Mouse (Mus musculus) CH12.LX (cell line): ENCODE measurements around the gene Klhl7. TPM values are rescaled to one million over a fixed set of nuclear protein-coding genes. Genes with fewer than 3 reads are reported as not detected.

Experiments used
- DNase-seq: peaks from one replicate; pipeline ENCODE4 v3.0.0-alpha.2; 2013; ENCODE audit errors: extremely low read depth
- H3K27ac ChIP-seq: 2 replicates; pipeline ENCODE4 v1.5.1; 2012; ENCODE audit warnings: low read depth, mild to moderate bottlenecking, control low read depth, moderate library complexity; ENCODE audit not compliant: insufficient read depth
- H3K27me3 ChIP-seq: replicated peaks from 2 replicates; pipeline ENCODE3; 2012; ENCODE audit warnings: inconsistent platforms
- H3K36me3 ChIP-seq, 2 experiments: replicated peaks in 1 of 2; 2 replicates each; pipeline versions ENCODE3 to v1.6.1; 2012; ENCODE audit warnings: inconsistent platforms in 1 of 2, low read length in 1 of 2, mild to moderate bottlenecking in 1 of 2, mixed read lengths in 1 of 2, moderate library complexity in 1 of 2; ENCODE audit not compliant: control insufficient read depth in 1 of 2, insufficient read depth in 1 of 2
- H3K4me1 ChIP-seq, 2 experiments: 2 replicates each; pipeline ENCODE4 v1.6.1; 2012; ENCODE audit warnings: inconsistent platforms in 1 of 2, moderate library complexity in 1 of 2; ENCODE audit not compliant: insufficient read depth in 2 of 2, control insufficient read depth in 1 of 2
- H3K4me2 ChIP-seq: 2 replicates; pipeline ENCODE4 v1.6.1; 2012; ENCODE audit warnings: low read depth, mild to moderate bottlenecking, control low read depth; ENCODE audit not compliant: poor library complexity, insufficient read depth, severe bottlenecking
- H3K4me3 ChIP-seq, 3 experiments: fragments of 150-350 bp in 1 of 3; sonication (generic) in 1 of 3; replicated peaks in 1 of 3; 2 replicates each; pipeline versions ENCODE3 to v1.5.1; 2011 to 2012; ENCODE audit warnings: low read depth in 2 of 3, low read length in 2 of 3, mild to moderate bottlenecking in 2 of 3, moderate library complexity in 2 of 3, control low read depth in 1 of 3, improper control_type of control experiment in 1 of 3, inconsistent platforms in 1 of 3, mixed read lengths in 1 of 3; ENCODE audit not compliant: poor library complexity in 1 of 3
- H3K79me2 ChIP-seq: replicated peaks from 2 replicates; pipeline ENCODE4 v1.6.1; 2012; ENCODE audit warnings: mild to moderate bottlenecking, moderate library complexity; ENCODE audit not compliant: control insufficient read depth, poor library complexity, insufficient read depth, severe bottlenecking; ENCODE audit errors: extremely low read depth
- H3K9ac ChIP-seq: 2 replicates; pipeline ENCODE4 v1.6.1; 2012; ENCODE audit warnings: low read depth, mild to moderate bottlenecking, control low read depth, moderate library complexity; ENCODE audit not compliant: insufficient read depth
- H3K9me3 ChIP-seq: replicated peaks from 2 replicates; pipeline ENCODE3; 2012; ENCODE audit warnings: low read length, inconsistent platforms, mixed read lengths
- BHLHE40 ChIP-seq: IDR thresholded peaks from 2 replicates; pipeline ENCODE4 v1.6.1; 2011; ENCODE audit warnings: mild to moderate bottlenecking, low read depth, low read length, improper control_type of control experiment
- CHD2 ChIP-seq: IDR thresholded peaks from 2 replicates; pipeline ENCODE4 v1.6.1; 2011; ENCODE audit warnings: low read length, improper control_type of control experiment
- CTCF ChIP-seq, 2 experiments: IDR thresholded peaks in 1 of 2; conservative IDR thresholded peaks in 1 of 2; 2 replicates each; pipeline ENCODE4 v1.5.1; 2011 to 2012; ENCODE audit warnings: low read depth in 2 of 2, low read length in 2 of 2, improper control_type of control experiment in 1 of 2, inconsistent platforms in 1 of 2, mild to moderate bottlenecking in 1 of 2, moderate library complexity in 1 of 2
- GABPA ChIP-seq: IDR thresholded peaks from 2 replicates; pipeline ENCODE4 v1.6.1; 2012; ENCODE audit warnings: low read depth, low read length, improper control_type of control experiment, inconsistent platforms; ENCODE audit not compliant: insufficient replicate concordance
- IRF4 ChIP-seq: IDR thresholded peaks from 2 replicates; pipeline ENCODE4 v1.6.1; 2014; ENCODE audit warnings: low read depth, mild to moderate bottlenecking, inconsistent platforms, low read length, improper control_type of control experiment
- JUND ChIP-seq: conservative IDR thresholded peaks from 2 replicates; pipeline ENCODE4 v1.6.1; 2011; ENCODE audit warnings: low read depth, low read length, improper control_type of control experiment
- KAT2A ChIP-seq: IDR thresholded peaks from 2 replicates; pipeline ENCODE4 v1.6.1; 2012; ENCODE audit warnings: low read length, improper control_type of control experiment, inconsistent platforms; ENCODE audit not compliant: insufficient replicate concordance
- MEF2A ChIP-seq: IDR thresholded peaks from 2 replicates; pipeline ENCODE4 v1.6.1; 2014; ENCODE audit warnings: low read depth, mild to moderate bottlenecking, inconsistent platforms, low read length, improper control_type of control experiment, borderline replicate concordance
- MYC ChIP-seq: IDR thresholded peaks from 2 replicates; pipeline ENCODE4 v1.6.1; 2011; ENCODE audit warnings: low read depth, mild to moderate bottlenecking, improper control_type of control experiment, low read length
- PAX5 ChIP-seq: IDR thresholded peaks from 2 replicates; pipeline ENCODE4 v1.6.1; 2012; ENCODE audit warnings: low read length, inconsistent platforms, mixed read lengths
- POLR2A ChIP-seq: IDR thresholded peaks from 2 replicates; pipeline ENCODE4 v1.6.1; 2011; ENCODE audit warnings: low read depth, mild to moderate bottlenecking, improper control_type of control experiment, low read length
- TCF12 ChIP-seq: IDR thresholded peaks from 2 replicates; pipeline ENCODE4 v1.6.1; 2014; ENCODE audit warnings: low read depth, mild to moderate bottlenecking, inconsistent platforms, low read length, improper control_type of control experiment
- ZC3H11A ChIP-seq: IDR thresholded peaks from 2 replicates; pipeline ENCODE4 v1.6.1; 2012; ENCODE audit warnings: low read depth, mild to moderate bottlenecking, inconsistent platforms, low read length, improper control_type of control experiment
- ZKSCAN1 ChIP-seq: IDR thresholded peaks from 2 replicates; pipeline ENCODE4 v1.6.1; 2012; ENCODE audit warnings: low read depth, inconsistent platforms, low read length, improper control_type of control experiment, borderline replicate concordance
- dilution Hi-C: fragments of 300-500 bp; cut with MboI; formaldehyde crosslinking; loops from 2 replicates; pipeline ENCODE4 v1.14.3; 2020; ENCODE audit warnings: low sequenced_read_pairs; ENCODE audit not compliant: extremely low pct_unique_long_range_greater_than_20kb, extremely low pct_ligation_motif_present
- in situ Hi-C: fragments of 300-500 bp; cut with MboI; formaldehyde crosslinking; loops from 3 replicates; pipeline ENCODE4 v1.14.3; 2019; ENCODE audit warnings: low sequenced_read_pairs, low pct_ligation_motif_present, low pct_unique_long_range_greater_than_20kb, mixed read lengths
- polyA plus RNA-seq: library from polyadenylated mRNA; unstranded; fragments of >175 nt; gene quantifications from 2 replicates; pipeline ENCODE4 v1.2.1, GENCODE M21; 2012; ENCODE audit warnings: low read depth; ENCODE audit not compliant: insufficient read length
- total RNA-seq, 2 experiments: library from RNA; depleted of rRNA; stranded (reverse); fragments of 300-350 nt in 1 of 2; fragments of >200 nt in 1 of 2; gene quantifications; 2 replicates each; pipeline ENCODE4 v1.2.3; 2012 to 2014

Gene Klhl7
- total and polyA plus RNA-seq, 3 experiments: 20.4 to 71.4 (median 26.5) TPM

GRCm38 (mm10) chr5:24124175-24124574 is 23.8 kb downstream of the Klhl7 start:
- TF ChIP-seq KAT2A (no peak), ZC3H11A (no peak), CHD2 (no peak), PAX5 (no peak), POLR2A (no peak), IRF4 (no peak), TCF12 (no peak), BHLHE40 (no peak)
- no peak overlapping the region for H3K27ac ChIP-seq
- peaks cover 0 to 17% of the 10 kb centered on the region in 2 experiments; a peak in 2 of 4 replicates for H3K4me1 ChIP-seq
- H3K9ac ChIP-seq: no peak overlapping the region
- H3K27me3 ChIP-seq: no peaks in the 10 kb centered on the region
- in situ Hi-C loops: no loop called here
- no peak overlapping the region for H3K4me2 ChIP-seq
- peaks cover 0 to 48% of the 10 kb centered on the region in 2 experiments for H3K36me3 ChIP-seq
- H3K4me3 ChIP-seq: no peak overlapping the region
- dilution Hi-C loops: no loop called here
- H3K79me2 ChIP-seq: peaks cover 4% of the 10 kb centered on the region; the same call in 1 of the 2 replicates
- no peak for DNase-seq
- peaks cover 2% of the 10 kb centered on the region for H3K9me3 ChIP-seq

GRCm38 (mm10) chr5:24124579-24125276 is 24.3 kb downstream of the Klhl7 start:
- Histone ChIP-seq H3K9ac (no peak overlapping the region), H3K4me2 (no peak overlapping the region), H3K27ac (no peak overlapping the region), H3K4me1 (peaks cover 0 to 17% of the 10 kb centered on the region in 2 experiments; a peak in 2 of 4 replicates), H3K4me3 (no peak overlapping the region), H3K27me3 (no peaks in the 10 kb centered on the region), H3K36me3 (peaks cover 0 to 43% of the 10 kb centered on the region in 2 experiments), H3K79me2 (peaks cover 4% of the 10 kb centered on the region; the same call in 1 of the 2 replicates), H3K9me3 (peaks cover 2% of the 10 kb centered on the region)
- dilution Hi-C loops: no loop called here
- TF ChIP-seq ZC3H11A (no peak), MEF2A (no peak), CHD2 (no peak), MYC (no peak), CTCF (conservative IDR thresholded peaks at IDR 0.05 in 1 of 2, IDR thresholded peaks at IDR 0.05 in 1 of 2; ENCODE audit: low read depth in 2 of 2, low read length in 2 of 2) (no peak), JUND (no peak), GABPA (no peak), ZKSCAN1 (no peak), BHLHE40 (no peak)
- in situ Hi-C loops: no loop called here
- DNase-seq: no peak
